Mouse (Mus musculus) hindbrain, embryonic 12.5 days (tissue): ENCODE measurements around the gene Carm1. TPM values are rescaled to one million over a fixed set of nuclear protein-coding genes. Genes with fewer than 3 reads are reported as not detected.
A peak's percentile ranks its signal among the peaks of the same experiment; 100 is the strongest.

Source experiments
- ATAC-seq: fragments of 200-750 bp; cut with Nextera tagmentation; 2 replicates; pipeline ENCODE4 v1.8.0; 2017; ENCODE audit warnings: moderate TSS enrichment; ENCODE audit not compliant: low FRiP score
- H3K27ac ChIP-seq: fragments of 300-500 bp; sonication (generic); 2 replicates; pipeline ENCODE4 v1.5.1; 2016; ENCODE audit warnings: mild to moderate bottlenecking
- H3K27me3 ChIP-seq: fragments of 300-500 bp; sonication (generic); 2 replicates; pipeline ENCODE4 v1.6.1; 2016; ENCODE audit warnings: mild to moderate bottlenecking
- H3K36me3 ChIP-seq: fragments of 300-500 bp; sonication (generic); 2 replicates; pipeline ENCODE4 v1.6.1; 2016; ENCODE audit warnings: mild to moderate bottlenecking
- H3K4me1 ChIP-seq: fragments of 300-500 bp; sonication (generic); 2 replicates; pipeline ENCODE4 v1.6.1; 2016
- H3K4me2 ChIP-seq: fragments of 300-500 bp; sonication (generic); replicated peaks from 2 replicates; pipeline ENCODE4 v1.6.1; 2016; ENCODE audit warnings: mild to moderate bottlenecking
- H3K4me3 ChIP-seq: fragments of 300-500 bp; sonication (generic); 2 replicates; pipeline ENCODE4 v1.5.1; 2016; ENCODE audit warnings: mild to moderate bottlenecking
- H3K9ac ChIP-seq: fragments of 300-500 bp; sonication (generic); 2 replicates; pipeline ENCODE4 v1.6.1; 2016; ENCODE audit warnings: mild to moderate bottlenecking, moderate library complexity
- H3K9me3 ChIP-seq: fragments of 300-500 bp; sonication (generic); replicated peaks from 2 replicates; pipeline ENCODE4 v1.6.1; 2016; ENCODE audit warnings: mild to moderate bottlenecking
- WGBS: fragments of 180-500 bp; shearing (Covaris S2); methylation state at CpG from one replicate; pipeline ENCODE4 v1.1.7; 2016; 5-methylcytosine and 5-hydroxymethylcytosine counted together
- microRNA counts: library from miRNA; unstranded; fragments of <30 nt; microRNA quantifications from one replicate; lab custom pipeline; 2017
- microRNA-seq: library from miRNA; unstranded; fragments of <30 nt; microRNA quantifications from one replicate; pipeline ENCODE4, GENCODE M21; 2017
- polyA plus RNA-seq: library from polyadenylated mRNA; unstranded; fragments of >200 nt; fragmentation: Nextera tagmentation; extraction: Ambion mirVana; gene quantifications from 2 replicates; pipeline ENCODE4 v1.2.1, GENCODE M21; 2016

Carm1 gene
- polyA plus RNA-seq, 1 experiment from 2014 or later = 76.7 TPM

DNA sequence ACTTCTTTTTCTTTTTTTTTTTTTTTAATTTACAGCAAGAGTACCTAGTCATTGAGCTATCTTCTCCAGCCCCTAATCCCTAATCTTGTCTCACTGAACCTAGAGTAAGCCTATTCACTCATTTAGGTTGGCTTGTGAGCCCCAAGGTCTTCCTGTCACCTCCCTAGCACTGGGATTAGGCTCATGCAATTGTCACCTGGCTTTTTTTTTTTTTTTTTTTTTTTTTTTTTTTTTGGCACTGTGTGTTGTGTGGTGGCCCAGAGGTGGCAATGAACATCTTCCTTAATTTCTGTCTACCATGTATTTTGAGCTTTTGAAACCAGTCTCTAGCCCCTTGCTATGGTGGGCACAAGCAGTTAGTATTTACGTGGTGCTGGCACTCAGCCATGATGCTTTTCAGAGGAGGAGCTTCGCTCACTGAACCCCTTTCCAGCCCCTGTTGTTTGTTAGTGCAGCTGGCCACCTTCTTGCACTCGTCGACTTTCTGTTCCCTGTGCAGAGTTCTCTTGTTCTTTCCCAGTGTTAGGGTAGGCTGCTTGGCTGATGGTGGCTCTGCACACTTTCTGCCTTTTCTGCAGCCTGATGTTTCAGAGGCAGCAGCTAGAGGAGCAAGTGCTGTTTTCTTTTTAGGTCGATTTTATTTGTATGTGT lies 80.6 kb downstream of the Carm1 start:
- Histone ChIP-seq H3K36me3 (peaks cover 5% of the 10 kb centered on the region; the same call in 1 of the 2 replicates), H3K27me3 (no peaks in the 10 kb centered on the region), H3K9me3 (no peaks in the 10 kb centered on the region), H3K27ac (no peak overlapping the region), H3K4me3 (no peak overlapping the region), H3K9ac (no peak overlapping the region), H3K4me1 (peaks cover 9% of the 10 kb centered on the region; the same call in 1 of the 2 replicates), H3K4me2 (no peak overlapping the region)
- ATAC-seq = no peak
- 73% methylated on average over 5 of the region's 5 CpGs for WGBS

DNA sequence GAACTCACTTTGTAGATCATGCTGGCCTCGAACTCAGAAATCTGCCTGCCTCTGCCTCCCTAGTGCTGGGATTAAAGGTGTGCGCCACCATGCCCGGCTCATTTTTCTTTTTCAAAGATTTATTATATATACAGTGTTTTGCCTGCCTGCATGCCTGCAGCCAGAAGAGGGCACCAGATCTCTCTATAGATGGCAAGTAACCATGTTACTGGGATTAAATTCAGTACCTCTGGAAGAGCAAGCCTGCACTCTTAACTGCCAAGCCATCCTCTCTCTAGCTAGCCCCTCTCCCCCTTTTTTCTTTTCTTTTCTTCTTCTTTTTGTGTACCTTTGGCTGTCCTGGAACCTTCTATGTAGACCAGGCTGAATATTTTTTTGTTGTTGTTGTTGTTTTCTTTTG lies 84.0 kb downstream of the Carm1 start:
- peaks cover 36% of the 10 kb centered on the region for H3K36me3 ChIP-seq
- no peaks in the 10 kb centered on the region for H3K27me3 ChIP-seq
- no peak overlapping the region for H3K27ac ChIP-seq
- H3K4me1 ChIP-seq = peaks cover 5% of the 10 kb centered on the region; the same call in 1 of the 2 replicates
- H3K4me2 ChIP-seq = no peak overlapping the region
- no peak for ATAC-seq
- H3K4me3 ChIP-seq = no peak overlapping the region
- no peak overlapping the region for H3K9ac ChIP-seq
- WGBS = 89% methylated on average over 3 of the region's 3 CpGs
- no peaks in the 10 kb centered on the region for H3K9me3 ChIP-seq

DNA sequence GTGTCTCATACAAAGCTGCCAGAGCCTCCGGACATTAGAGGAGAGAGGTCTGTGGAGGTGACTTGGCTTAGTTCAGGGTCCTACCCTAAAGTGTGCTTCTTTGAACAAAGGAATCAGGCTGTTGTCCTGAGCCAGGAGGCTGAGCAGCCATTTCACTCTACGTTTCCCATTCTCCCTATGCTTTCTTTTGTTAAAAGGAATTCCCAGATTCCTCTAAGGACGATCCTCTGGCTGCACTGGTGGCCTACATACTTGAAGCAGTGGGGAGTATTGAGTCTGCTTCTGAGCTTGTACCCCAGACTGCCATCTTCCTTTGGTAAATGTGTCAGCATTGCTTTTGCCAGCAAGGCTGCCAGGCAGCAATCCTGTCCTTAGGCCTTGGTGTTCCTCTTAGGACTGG lies 86.4 kb downstream of the Carm1 start:
- H3K4me1 ChIP-seq = peaks cover 5% of the 10 kb centered on the region; the same call in 1 of the 2 replicates
- ATAC-seq = no peak
- H3K27me3 ChIP-seq = no peaks in the 10 kb centered on the region
- H3K9me3 ChIP-seq = no peaks in the 10 kb centered on the region
- no peak overlapping the region for H3K9ac ChIP-seq
- peaks cover 60% of the 10 kb centered on the region for H3K36me3 ChIP-seq
- H3K4me3 ChIP-seq = no peak overlapping the region
- WGBS = 74% methylated on average over 3 of the region's 3 CpGs
- H3K4me2 ChIP-seq = no peak overlapping the region
- no peak overlapping the region for H3K27ac ChIP-seq

DNA sequence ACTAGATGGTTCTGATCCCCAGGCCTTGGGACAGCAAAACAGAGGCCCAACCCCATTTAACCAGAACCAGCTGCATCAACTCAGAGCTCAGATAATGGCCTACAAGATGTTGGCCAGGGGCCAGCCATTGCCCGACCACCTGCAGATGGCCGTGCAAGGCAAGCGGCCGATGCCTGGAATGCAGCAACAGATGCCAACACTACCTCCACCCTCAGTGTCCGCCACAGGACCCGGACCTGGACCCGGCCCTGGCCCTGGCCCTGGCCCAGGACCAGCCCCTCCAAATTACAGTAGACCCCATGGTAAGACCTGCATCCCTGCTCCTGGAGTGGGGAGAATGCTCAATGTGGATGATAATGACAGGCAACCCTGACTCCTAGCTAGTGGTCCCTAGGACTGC lies 88.9 kb downstream of the Carm1 start:
- Histone ChIP-seq H3K4me3 (no peak overlapping the region), H3K4me1 (peaks cover 5% of the 10 kb centered on the region; the same call in 1 of the 2 replicates), H3K4me2 (no peak overlapping the region), H3K27ac (no peak overlapping the region), H3K9me3 (no peaks in the 10 kb centered on the region), H3K9ac (no peak overlapping the region), H3K27me3 (no peaks in the 10 kb centered on the region), H3K36me3 (peaks cover 86% of the 10 kb centered on the region)
- ATAC-seq = no peak; the same call in 1 of the 2 replicates
- 71% methylated on average over 7 of the region's 7 CpGs for WGBS

DNA sequence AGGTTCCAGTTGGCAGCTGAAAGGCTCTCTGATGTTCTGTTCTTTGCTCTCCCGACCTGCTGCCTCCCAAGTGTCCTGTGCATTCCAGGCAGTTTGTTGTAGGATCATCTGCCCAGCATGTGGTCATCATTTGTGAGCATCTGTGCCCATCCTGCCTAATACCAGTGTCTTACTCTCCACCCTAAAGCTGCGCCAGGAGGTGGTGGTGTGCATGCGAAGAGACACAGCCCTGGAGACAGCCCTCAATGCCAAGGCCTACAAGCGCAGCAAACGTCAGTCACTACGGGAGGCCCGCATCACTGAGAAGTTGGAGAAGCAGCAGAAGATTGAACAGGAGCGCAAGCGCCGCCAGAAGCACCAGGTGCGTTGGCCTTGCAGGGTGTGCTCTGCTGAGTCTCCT lies 92.3 kb downstream of the Carm1 start:
- 97% methylated on average over 11 of the region's 11 CpGs for WGBS
- H3K4me1 ChIP-seq = peaks cover 5% of the 10 kb centered on the region; the same call in 1 of the 2 replicates
- H3K4me2 ChIP-seq = no peak overlapping the region
- H3K27ac ChIP-seq = no peak overlapping the region
- H3K9me3 ChIP-seq = no peaks in the 10 kb centered on the region
- peaks cover 98% of the 10 kb centered on the region for H3K36me3 ChIP-seq
- H3K27me3 ChIP-seq = no peaks in the 10 kb centered on the region
- ATAC-seq = no peak
- no peak overlapping the region for H3K9ac ChIP-seq
- H3K4me3 ChIP-seq = no peak overlapping the region

MicroRNAs encoded within 50 kb of the gene (microRNA counts, 519-probe panel; counts per million panel counts)
- 470 counts per million, percentile 58 among the panel's probes with 10 or more counts for microRNA mmu-miR-1946b (lab: Ali Mortazavi, UCI)

Small RNA genes lying within 50 kb of the gene (microRNA-seq; reads per million reads assigned to microRNA genes)
- gene Mir1946b = not detected

Other genes starting within 250 kb of the Carm1 start
- 3.2 and 7.6 TPM in 2 replicates for gene Ap1m2, start 234.6 kb upstream of the Carm1 start, polyA plus RNA-seq
- 86.8 and 93.2 TPM in 2 replicates for gene Slc44a2, start 226.2 kb upstream of the Carm1 start, polyA plus RNA-seq
- 283 and 294 TPM in 2 replicates for gene Ilf3, start 179.0 kb upstream of the Carm1 start, polyA plus RNA-seq
- gene Qtrt1, start 135.1 kb upstream of the Carm1 start, polyA plus RNA-seq = 42.1 and 47.8 TPM in 2 replicates
- 81.0 and 83.9 TPM in 2 replicates for gene Dnm2, start 122.0 kb upstream of the Carm1 start, polyA plus RNA-seq
- gene Tmed1, start 36.6 kb upstream of the Carm1 start, polyA plus RNA-seq = 80.4 and 81.9 TPM in 2 replicates
- 3.7 and 6.0 TPM in 2 replicates for gene AB124611, start 20.7 kb upstream of the Carm1 start, polyA plus RNA-seq
- 56.5 and 61.0 TPM in 2 replicates for gene Timm29, start 45.8 kb downstream of the Carm1 start, polyA plus RNA-seq
- 19.4 and 21.5 TPM in 2 replicates for gene Yipf2, start 45.9 kb downstream of the Carm1 start, polyA plus RNA-seq
- gene Smarca4, start 69.3 kb downstream of the Carm1 start, polyA plus RNA-seq = 173 and 181 TPM in 2 replicates
- 32.1 and 33.0 TPM in 2 replicates for gene Ldlr, start 176.6 kb downstream of the Carm1 start, polyA plus RNA-seq
- gene Spc24, start 213.4 kb downstream of the Carm1 start, polyA plus RNA-seq = 61.6 and 68.2 TPM in 2 replicates